Mouse (Mus musculus) T-helper 1 cell (primary cell): ENCODE results near the gene Acot6.
"Not testable (repeated sequence)": the region's sequence is repeated elsewhere in the genome, so short reads cannot be mapped to it uniquely, and the experiment has no call there.

Experiments
- in situ Hi-C: fragments of 300-600 bp; cut with MboI, MseI; formaldehyde crosslinking; loops from one replicate; pipeline ENCODE4 v1.15.1; 2025; ENCODE audit warnings: high pct_unique_total_duplicates

The Acot6 gene

GRCm38 (mm10) chr12:84100604-84101492, at the start of gene Acot6:
TSS of gene Acot6 (plus strand) at chr12:84100654.
- in situ Hi-C loops: not testable (repeated sequence)

GRCm38 (mm10) chr12:84050744-84051143, 49.7 kb upstream of the Acot6 start:
- in situ Hi-C loops: not testable (repeated sequence)

GRCm38 (mm10) chr12:84051937-84052474, 48.4 kb upstream of the Acot6 start, which contains the start of gene Acot3:
TSS of gene Acot3 (plus strand) at chr12:84052144.
- in situ Hi-C loops: no loop called here

- in situ Hi-C loops: no loop called here
Observed at GRCm38 (mm10) chr12:84052609-84053008, 47.8 kb upstream of the Acot6 start.

GRCm38 (mm10) chr12:84053173-84053572, 47.3 kb upstream of the Acot6 start:
- in situ Hi-C loops: no loop called here

GRCm38 (mm10) chr12:84053679-84054391, 46.6 kb upstream of the Acot6 start:
- in situ Hi-C loops: no loop called here

GRCm38 (mm10) chr12:84060946-84061345, 39.5 kb upstream of the Acot6 start:
- in situ Hi-C loops: loop anchor here (10.0 kb wide), 1 partner anchor 1464 kb away; no protein-coding TSS in a partner anchor

GRCm38 (mm10) chr12:84062336-84062735, 38.1 kb upstream of the Acot6 start:
- in situ Hi-C loops: loop anchor here (10.0 kb wide), 1 partner anchor 1462 kb away; no protein-coding TSS in a partner anchor

- in situ Hi-C loops: loop anchor here (10.0 kb wide), 1 partner anchor 1462 kb away; no protein-coding TSS in a partner anchor
Observed at GRCm38 (mm10) chr12:84063228-84063627, 37.2 kb upstream of the Acot6 start.

- in situ Hi-C loops: loop anchor here (10.0 kb wide), 1 partner anchor 1461 kb away; no protein-coding TSS in a partner anchor
Observed at GRCm38 (mm10) chr12:84063833-84064232, 36.6 kb upstream of the Acot6 start.

GRCm38 (mm10) chr12:84064621-84065020, 35.8 kb upstream of the Acot6 start:
- in situ Hi-C loops: loop anchor here (10.0 kb wide), 1 partner anchor 1460 kb away; no protein-coding TSS in a partner anchor

GRCm38 (mm10) chr12:84067752-84068151, 32.7 kb upstream of the Acot6 start:
- in situ Hi-C loops: loop anchor here (10.0 kb wide), 1 partner anchor 1457 kb away; no protein-coding TSS in a partner anchor

GRCm38 (mm10) chr12:84068296-84068695, 32.2 kb upstream of the Acot6 start:
- in situ Hi-C loops: loop anchor here (10.0 kb wide), 1 partner anchor 1457 kb away; no protein-coding TSS in a partner anchor

- in situ Hi-C loops: loop anchor here (10.0 kb wide), 1 partner anchor 1456 kb away; no protein-coding TSS in a partner anchor
Observed at GRCm38 (mm10) chr12:84068986-84069385, 31.5 kb upstream of the Acot6 start, which contains the start of gene Acot5. TSS of gene Acot5 (plus strand) at chr12:84069325.

GRCm38 (mm10) chr12:84069582-84069981, 30.9 kb upstream of the Acot6 start:
- in situ Hi-C loops: loop anchor here (10.0 kb wide), 1 partner anchor 1455 kb away; no protein-coding TSS in a partner anchor

GRCm38 (mm10) chr12:84071696-84072095, 28.8 kb upstream of the Acot6 start:
- in situ Hi-C loops: loop anchor here (5.0 kb wide), 1 partner anchor 104 kb away; no protein-coding TSS in a partner anchor

- in situ Hi-C loops: no loop called here
Observed at GRCm38 (mm10) chr12:84077371-84077990, 23.0 kb upstream of the Acot6 start.

- in situ Hi-C loops: no loop called here
Observed at GRCm38 (mm10) chr12:84083842-84084241, 16.6 kb upstream of the Acot6 start.

GRCm38 (mm10) chr12:84084581-84084980, 15.9 kb upstream of the Acot6 start:
- in situ Hi-C loops: no loop called here

- in situ Hi-C loops: not testable (repeated sequence)
Observed at GRCm38 (mm10) chr12:84094666-84095065, 5.8 kb upstream of the Acot6 start.

GRCm38 (mm10) chr12:84099605-84100004, 849 bp upstream of the Acot6 start:
- in situ Hi-C loops: no loop called here
